Mouse (Mus musculus): ENCODE results near the gene Olfr311. TPM values are rescaled to one million over a fixed set of nuclear protein-coding genes. Genes with fewer than 3 reads are reported as not detected.
A peak's percentile ranks its signal among the peaks of the same experiment; 100 is the strongest.

Gene Olfr311
- total RNA-seq, 2 experiments from 2014 or later: not detected

DNA sequence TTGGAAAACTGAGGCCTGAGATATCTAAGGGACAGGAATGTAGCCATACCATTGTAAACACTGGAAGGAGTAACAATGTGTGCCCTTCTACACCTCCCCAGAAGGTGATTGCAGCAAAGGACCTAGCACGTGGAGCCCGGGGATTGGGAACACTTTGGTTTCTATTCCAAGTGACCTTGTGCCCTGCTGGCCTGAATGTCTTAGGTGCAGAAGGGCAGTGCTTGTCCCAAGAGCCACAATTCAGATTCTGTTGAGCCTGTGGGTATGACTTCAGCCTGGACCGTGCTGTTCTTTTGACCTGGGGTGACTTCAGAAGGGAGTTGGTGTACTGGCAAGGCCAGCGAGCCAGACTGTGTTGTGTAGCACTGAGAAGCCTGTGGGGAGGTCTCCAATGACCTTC, 31.9 kb downstream of the Olfr311 start:
- DNase-seq: peak in 1 of 2 experiments; percentile 13

DNA sequence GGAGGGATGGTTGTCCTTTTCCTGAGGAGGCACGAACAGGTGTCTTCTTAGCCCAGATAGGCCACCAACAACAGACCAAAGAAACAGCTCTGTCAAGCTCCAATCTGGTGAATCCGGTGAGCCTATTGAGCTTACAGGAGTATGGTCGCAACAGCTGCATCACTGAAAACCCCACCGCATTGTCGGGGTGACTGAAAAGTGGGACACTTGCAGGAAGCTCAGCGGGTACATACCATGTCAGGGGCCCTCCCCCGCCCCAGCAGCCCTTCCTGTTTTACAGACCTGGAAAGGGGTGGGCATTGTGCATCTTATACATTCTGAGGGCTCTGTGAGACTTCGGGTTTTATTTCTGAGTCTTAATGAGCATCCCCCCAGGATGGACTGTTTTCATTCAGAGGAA, 44.7 kb downstream of the Olfr311 start:
- DNase-seq: no peak

DNA sequence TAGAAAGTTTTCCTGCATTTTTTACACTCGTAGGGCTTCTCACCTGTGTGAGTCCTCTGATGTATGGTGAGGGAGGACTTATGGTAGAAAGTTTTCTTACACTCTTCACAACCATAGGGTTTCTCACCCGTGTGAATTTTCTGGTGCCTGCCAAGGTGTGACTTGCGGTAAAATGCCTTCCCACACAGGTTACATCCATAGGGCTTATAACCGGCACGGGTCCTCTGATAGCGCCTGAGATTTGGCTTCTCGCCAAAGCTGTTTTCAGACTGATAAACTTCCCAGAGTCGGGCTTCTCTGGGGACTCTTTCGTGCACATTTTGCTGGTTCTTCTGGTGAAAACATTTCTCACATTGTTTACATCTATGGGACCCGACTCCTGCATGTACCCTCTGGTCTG, 51.5 kb downstream of the Olfr311 start:
- DNase-seq: no peak

Other genes starting within 250 kb of the Olfr311 start
- gene Olfr324, start 244.1 kb upstream of the Olfr311 start, total RNA-seq (2021): not detected
- 1 to 10 TPM; 2.7 to 4.9 TPM for gene 2210407C18Rik, start 223.2 kb upstream of the Olfr311 start, total RNA-seq (2021)
- not detected for gene Olfr323, start 208.8 kb upstream of the Olfr311 start, total RNA-seq (2021)
- gene Trim58, start 198.8 kb upstream of the Olfr311 start, total RNA-seq (2021): not detected
- gene Olfr322, start 180.5 kb upstream of the Olfr311 start, total RNA-seq (2021): not detected
- gene Olfr320, start 158.2 kb upstream of the Olfr311 start, total RNA-seq (2021): not detected
- not detected for gene Olfr319, start 140.1 kb upstream of the Olfr311 start, total RNA-seq (2021)
- gene Olfr318, start 115.2 kb upstream of the Olfr311 start, total RNA-seq (2021): not detected
- gene Olfr317, start 100.0 kb upstream of the Olfr311 start, total RNA-seq (2021): not detected
- gene Olfr316, start 86.5 kb upstream of the Olfr311 start, total RNA-seq (2021): not detected
- not detected for gene Olfr315, start 66.1 kb upstream of the Olfr311 start, total RNA-seq (2021)
- not detected for gene Olfr314, start 56.3 kb upstream of the Olfr311 start, total RNA-seq (2021)
- not detected for gene Fam183b, start 37.3 kb upstream of the Olfr311 start, total RNA-seq (2021)
- gene Olfr313, start 24.3 kb upstream of the Olfr311 start, total RNA-seq (2021): not detected
- not detected for gene Olfr312, start 10.0 kb upstream of the Olfr311 start, total RNA-seq (2021)
- 1 to 10 TPM in 1 of 2 experiments, under 1 TPM in 1; 0.92 to 1.9 TPM for gene Gm12258, start 7.9 kb downstream of the Olfr311 start, total RNA-seq (2021)
- 1 to 10 TPM; 1.6 to 2.3 TPM for gene 2810021J22Rik, start 28.0 kb downstream of the Olfr311 start, total RNA-seq (2021)
- gene Zfp39, start 65.0 kb downstream of the Olfr311 start, total RNA-seq (2021): 1 to 10 TPM; 2.6 to 2.7 TPM
- not detected for gene Btnl10, start 78.7 kb downstream of the Olfr311 start, total RNA-seq (2021)
- gene Rnf187, start 99.7 kb downstream of the Olfr311 start, total RNA-seq (2021): 100 to 1,000 TPM; 165 to 170 TPM
- 1 to 10 TPM; 1.0 to 1.4 TPM for gene Hist3h2ba, start 109.7 kb downstream of the Olfr311 start, total RNA-seq (2021)
- 10 to 100 TPM; 13.9 to 17.4 TPM for gene Hist3h2a, start 115.4 kb downstream of the Olfr311 start, total RNA-seq (2021)
- gene Trim17, start 115.4 kb downstream of the Olfr311 start, total RNA-seq (2021): under 1 TPM in 1 of 2 experiments, not detected in 1; 0.12 TPM
- 10 to 100 TPM; 15.2 to 15.4 TPM for gene Trim11, start 138.8 kb downstream of the Olfr311 start, total RNA-seq (2021)

All from heart, adult 18-20 months (tissue).